Mouse (Mus musculus) neural tube, embryonic 13.5 days (tissue): ENCODE measurements around the gene Borcs7. TPM values are rescaled to one million over a fixed set of nuclear protein-coding genes. Genes with fewer than 3 reads are reported as not detected.
A peak's percentile ranks its signal among the peaks of the same experiment; 100 is the strongest.

Experiments
- ATAC-seq: fragments of 200-750 bp; cut with Nextera tagmentation; 2 replicates; pipeline ENCODE4 v1.8.0; 2017; ENCODE audit warnings: low read depth, mild to moderate bottlenecking, moderate TSS enrichment, moderate library complexity
- H3K27ac ChIP-seq: fragments of 300-500 bp; sonication (generic); replicated peaks from 2 replicates; pipeline ENCODE4 v1.5.1; 2015; ENCODE audit warnings: moderate library complexity, mild to moderate bottlenecking, inconsistent platforms
- H3K27me3 ChIP-seq: fragments of 300-500 bp; sonication (generic); 2 replicates; pipeline ENCODE4 v1.6.1; 2015; ENCODE audit warnings: mild to moderate bottlenecking, inconsistent platforms
- H3K36me3 ChIP-seq: fragments of 300-500 bp; sonication (generic); 2 replicates; pipeline ENCODE4 v1.6.1; 2015; ENCODE audit warnings: mild to moderate bottlenecking, inconsistent platforms
- H3K4me1 ChIP-seq: fragments of 300-500 bp; sonication (generic); replicated peaks from 2 replicates; pipeline ENCODE4 v1.6.1; 2015; ENCODE audit warnings: inconsistent platforms
- H3K4me2 ChIP-seq: fragments of 300-500 bp; sonication (generic); 2 replicates; pipeline ENCODE4 v1.6.1; 2015; ENCODE audit warnings: inconsistent platforms, mild to moderate bottlenecking, moderate library complexity
- H3K4me3 ChIP-seq: fragments of 300-500 bp; sonication (generic); 2 replicates; pipeline ENCODE4 v1.5.1; 2015; ENCODE audit warnings: mild to moderate bottlenecking, inconsistent platforms
- H3K9ac ChIP-seq: fragments of 300-500 bp; sonication (generic); 2 replicates; pipeline ENCODE4 v1.6.1; 2015; ENCODE audit warnings: moderate library complexity, mild to moderate bottlenecking, inconsistent platforms
- H3K9me3 ChIP-seq: fragments of 300-500 bp; sonication (generic); 2 replicates; pipeline ENCODE4 v1.6.1; 2016; ENCODE audit warnings: inconsistent platforms
- WGBS: fragments of 180-500 bp; shearing (Covaris S2); methylation state at CpG from one replicate; pipeline ENCODE4 v1.1.7; 2015; 5-methylcytosine and 5-hydroxymethylcytosine counted together
- polyA plus RNA-seq: library from polyadenylated mRNA; unstranded; fragments of >200 nt; fragmentation: Nextera tagmentation; extraction: Ambion mirVana; gene quantifications from 2 replicates; pipeline ENCODE4 v1.2.1, GENCODE M21; 2015

The Borcs7 gene
- polyA plus RNA-seq, 1 experiment from 2014 or later: 21.6 TPM

- H3K9ac ChIP-seq: no peak overlapping the region
- H3K27me3 ChIP-seq: no peaks in the 10 kb centered on the region
- no peaks in the 10 kb centered on the region for H3K9me3 ChIP-seq
- no peak overlapping the region for H3K4me3 ChIP-seq
- no peak overlapping the region for H3K4me2 ChIP-seq
- WGBS: 92% methylated on average over 10 of the region's 10 CpGs
- no peaks in the 10 kb centered on the region for H3K36me3 ChIP-seq
- no peak for ATAC-seq
- H3K27ac ChIP-seq: no peak overlapping the region
- H3K4me1 ChIP-seq: peaks cover 6% of the 10 kb centered on the region
Observed at GRCm38 (mm10) chr19:46668263-46668662, 21.4 kb upstream of the Borcs7 start.

DNA sequence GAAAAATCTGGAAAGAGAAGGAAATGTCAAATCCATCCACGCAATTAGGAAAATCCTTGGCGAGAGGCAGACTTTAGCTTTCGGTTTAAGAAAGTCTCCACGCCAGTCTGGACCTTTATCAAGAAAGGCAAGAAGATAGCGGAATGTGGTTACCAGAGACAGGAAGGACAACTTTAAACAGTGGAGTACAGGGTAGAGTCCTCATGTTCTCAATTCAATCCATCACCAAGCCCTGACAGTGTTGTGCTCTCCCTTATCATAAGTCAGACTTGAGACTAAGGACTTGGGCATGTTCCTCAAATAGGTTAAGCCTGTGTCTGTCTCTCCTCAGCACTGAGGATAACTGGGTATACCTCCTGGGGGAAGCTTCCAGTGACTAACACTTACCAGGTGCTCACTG is 19.9 kb upstream of the Borcs7 start:
- Histone ChIP-seq H3K36me3 (no peaks in the 10 kb centered on the region), H3K9me3 (no peaks in the 10 kb centered on the region), H3K27ac (no peak overlapping the region), H3K9ac (no peak overlapping the region), H3K27me3 (no peaks in the 10 kb centered on the region), H3K4me3 (no peak overlapping the region), H3K4me2 (no peak overlapping the region), H3K4me1 (peaks cover 6% of the 10 kb centered on the region)
- ATAC-seq: no peak
- 89% methylated on average over 5 of the region's 5 CpGs for WGBS

DNA sequence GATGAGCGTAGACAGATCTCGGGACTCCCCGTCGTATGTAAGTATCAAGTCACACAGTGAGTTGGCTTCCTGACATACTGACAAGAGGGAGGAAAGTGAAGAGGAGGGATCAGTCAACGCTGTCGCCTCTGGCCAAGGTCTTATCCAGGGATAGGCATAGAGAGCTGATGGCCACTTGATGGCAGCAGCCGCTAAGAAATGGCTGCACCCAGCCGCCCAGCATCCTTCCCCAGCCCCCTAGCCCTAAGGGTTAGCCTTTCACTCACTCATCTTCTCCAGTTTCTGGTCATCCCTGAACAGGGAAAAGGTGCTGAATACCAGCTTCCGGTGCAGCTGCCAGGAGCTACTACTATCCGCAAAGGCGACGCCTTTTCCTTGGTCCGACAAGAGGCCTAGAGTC is 19.0 kb upstream of the Borcs7 start:
- peak; percentile 81; the same call in 1 of the 2 replicates for ATAC-seq
- 35% methylated on average over 13 of the region's 13 CpGs for WGBS
- Histone ChIP-seq H3K4me2 (no peak overlapping the region), H3K27ac (no peak overlapping the region), H3K9me3 (no peaks in the 10 kb centered on the region), H3K36me3 (no peaks in the 10 kb centered on the region), H3K27me3 (no peaks in the 10 kb centered on the region), H3K4me3 (no peak overlapping the region), H3K4me1 (no peaks in the 10 kb centered on the region), H3K9ac (no peak overlapping the region)

DNA sequence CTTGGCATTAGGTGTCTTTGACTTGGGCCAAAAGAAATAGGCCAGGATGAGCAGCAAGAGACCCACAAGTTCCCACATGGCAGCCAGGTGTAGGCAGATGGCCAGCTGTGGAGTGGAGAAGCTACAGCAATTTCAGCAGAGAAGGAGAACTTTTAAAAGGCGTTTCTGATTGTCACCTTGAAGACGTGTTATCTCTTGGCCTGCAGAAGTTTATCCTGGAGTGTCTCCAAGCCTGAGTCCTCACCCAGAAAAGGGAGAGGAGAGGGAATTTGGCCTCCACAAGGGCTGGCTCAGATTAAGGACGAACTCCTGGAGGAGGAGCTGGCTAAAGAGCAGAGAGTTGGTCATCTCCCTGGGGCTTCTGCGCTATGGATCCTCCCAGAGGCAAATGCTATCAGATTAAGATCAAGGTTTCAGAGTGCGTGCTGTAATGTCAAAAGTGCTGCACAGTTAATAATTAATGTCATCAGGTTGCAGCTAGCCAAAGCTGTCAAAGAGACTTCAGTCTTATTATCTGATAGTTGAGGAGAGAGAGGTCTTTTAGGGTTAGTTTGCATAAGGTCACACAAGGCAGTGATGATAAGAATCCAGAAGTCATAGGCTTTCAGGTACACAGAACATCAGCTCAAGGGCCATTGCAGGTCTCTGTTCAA is 16.8 kb upstream of the Borcs7 start, which contains the start of gene Cyp17a1:
Cyp17a1 (minus strand) TSS at position 407 of the 653 bp plus-strand sequence.
- no peak for ATAC-seq
- no peaks in the 10 kb centered on the region for H3K27me3 ChIP-seq
- H3K4me1 ChIP-seq: no peaks in the 10 kb centered on the region
- no peak within 1 kb of the TSS for H3K27ac ChIP-seq
- H3K4me3 ChIP-seq: no peak within 1 kb of the TSS
- no peaks in the 10 kb centered on the region for H3K36me3 ChIP-seq
- H3K9me3 ChIP-seq: no peaks in the 10 kb centered on the region
- no peak within 1 kb of the TSS for H3K9ac ChIP-seq
- no peak within 1 kb of the TSS for H3K4me2 ChIP-seq
- 74% methylated on average over 5 of the region's 5 CpGs for WGBS

- ATAC-seq: no peak
- no peak overlapping the region for H3K27ac ChIP-seq
Observed at GRCm38 (mm10) chr19:46675641-46676040, 14.1 kb upstream of the Borcs7 start.

DNA sequence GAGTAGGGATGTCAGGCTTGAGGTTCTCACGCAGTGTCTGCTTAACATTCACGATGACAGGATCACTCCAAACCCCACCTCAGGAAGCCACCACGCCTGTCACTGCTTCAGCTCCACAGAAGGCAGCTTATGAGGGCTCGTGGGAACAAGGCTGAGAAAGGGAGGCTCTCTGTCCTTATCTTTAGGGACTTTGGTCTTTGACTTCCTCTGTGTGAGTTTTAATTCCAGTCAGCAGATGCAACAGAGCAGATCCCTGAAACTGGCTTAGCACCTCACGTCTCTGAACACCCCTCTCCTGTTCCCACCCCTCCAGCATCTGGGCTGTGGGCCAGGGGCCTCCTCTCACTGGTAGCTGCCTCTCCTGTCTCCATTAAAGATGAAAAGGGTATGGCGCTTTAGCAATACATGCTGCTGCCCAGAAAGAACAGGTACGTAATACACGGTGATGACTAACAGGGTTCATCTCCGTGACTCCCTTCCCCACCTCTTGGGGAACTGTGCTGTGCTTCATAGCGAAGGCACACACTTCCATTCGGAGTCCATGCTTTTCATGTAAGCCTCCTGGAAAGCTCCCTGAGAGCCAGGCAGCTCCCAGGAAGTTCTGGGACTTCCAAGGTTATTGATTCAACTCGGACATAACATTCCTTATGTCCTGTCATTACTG is 9.9 kb upstream of the Borcs7 start:
- no peak overlapping the region for H3K9ac ChIP-seq
- no peak overlapping the region for H3K4me3 ChIP-seq
- no peaks in the 10 kb centered on the region for H3K4me1 ChIP-seq
- H3K36me3 ChIP-seq: no peaks in the 10 kb centered on the region
- H3K4me2 ChIP-seq: no peak overlapping the region
- no peak overlapping the region for H3K27ac ChIP-seq
- WGBS: 70% methylated on average over 12 of the region's 12 CpGs
- ATAC-seq: no peak
- no peaks in the 10 kb centered on the region for H3K27me3 ChIP-seq
- H3K9me3 ChIP-seq: no peaks in the 10 kb centered on the region

More at GRCm38 (mm10) chr19:46675641-46676040, 14.1 kb upstream of the Borcs7 start:
- WGBS: 87% methylated on average over 3 of the region's 3 CpGs
- H3K4me1 ChIP-seq: no peaks in the 10 kb centered on the region
- H3K4me2 ChIP-seq: no peak overlapping the region
- H3K4me3 ChIP-seq: no peak overlapping the region
- no peaks in the 10 kb centered on the region for H3K27me3 ChIP-seq
- H3K36me3 ChIP-seq: no peaks in the 10 kb centered on the region
- H3K9ac ChIP-seq: no peak overlapping the region
- H3K9me3 ChIP-seq: no peaks in the 10 kb centered on the region

DNA sequence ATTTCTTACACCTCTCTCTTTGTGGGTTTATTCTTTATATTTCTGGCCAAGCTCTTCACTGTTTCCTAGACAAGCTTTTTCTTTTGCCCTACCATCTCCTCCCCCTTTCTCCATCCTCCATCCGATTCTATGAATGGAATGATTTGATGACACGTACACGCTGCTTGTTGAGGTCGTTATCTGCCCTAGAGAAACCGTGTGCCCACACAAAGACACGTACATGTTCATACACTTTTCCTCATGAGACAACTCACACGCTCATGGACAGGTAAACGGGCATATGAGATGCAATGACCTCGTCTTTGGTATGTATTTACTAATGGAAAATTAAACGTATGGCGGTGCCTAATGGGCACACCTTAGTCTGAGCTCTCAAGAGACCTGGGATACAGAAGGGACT is 681 bp downstream of the Borcs7 start:
- 79% methylated on average over 11 of the region's 11 CpGs for WGBS
- Histone ChIP-seq H3K36me3 (peaks cover 7% of the 10 kb centered on the region; the same call in 1 of the 2 replicates), H3K9ac (peak overlapping the region; percentile 82), H3K4me1 (peaks cover 13% of the 10 kb centered on the region), H3K4me2 (peak overlapping the region; percentile 63), H3K4me3 (peak overlapping the region; percentile 64), H3K27me3 (no peaks in the 10 kb centered on the region), H3K27ac (peak overlapping the region; percentile 82), H3K9me3 (no peaks in the 10 kb centered on the region)
- peak; percentile 41 for ATAC-seq

DNA sequence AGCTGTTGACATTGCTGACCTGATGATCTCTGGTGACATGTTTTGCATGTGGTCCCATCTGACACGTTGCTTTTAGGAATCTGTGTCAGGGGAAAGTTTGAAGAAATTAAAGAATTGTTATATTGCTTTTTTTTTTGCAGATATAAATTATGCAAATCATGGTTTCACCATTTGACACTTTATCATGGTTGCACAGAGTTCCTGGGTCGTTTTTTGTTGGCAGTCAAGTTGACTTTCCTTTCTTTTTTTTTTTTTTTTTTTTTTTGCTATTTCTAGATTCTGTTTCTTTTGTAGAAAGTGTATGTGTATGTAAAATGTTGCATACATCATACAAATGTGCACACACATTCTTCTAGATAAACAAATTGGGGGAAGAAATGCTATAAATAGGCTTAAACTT is 1.4 kb downstream of the Borcs7 start:
- H3K4me1 ChIP-seq: peaks cover 13% of the 10 kb centered on the region
- peak overlapping the region; percentile 63; the same call in 1 of the 2 replicates for H3K4me2 ChIP-seq
- no peak overlapping the region for H3K9ac ChIP-seq
- no peaks in the 10 kb centered on the region for H3K27me3 ChIP-seq
- no peaks in the 10 kb centered on the region for H3K9me3 ChIP-seq
- H3K27ac ChIP-seq: no peak overlapping the region
- ATAC-seq: no peak
- no peak overlapping the region for H3K4me3 ChIP-seq
- WGBS: 74% methylated on average over 2 of the region's 2 CpGs
- H3K36me3 ChIP-seq: peaks cover 7% of the 10 kb centered on the region; the same call in 1 of the 2 replicates

DNA sequence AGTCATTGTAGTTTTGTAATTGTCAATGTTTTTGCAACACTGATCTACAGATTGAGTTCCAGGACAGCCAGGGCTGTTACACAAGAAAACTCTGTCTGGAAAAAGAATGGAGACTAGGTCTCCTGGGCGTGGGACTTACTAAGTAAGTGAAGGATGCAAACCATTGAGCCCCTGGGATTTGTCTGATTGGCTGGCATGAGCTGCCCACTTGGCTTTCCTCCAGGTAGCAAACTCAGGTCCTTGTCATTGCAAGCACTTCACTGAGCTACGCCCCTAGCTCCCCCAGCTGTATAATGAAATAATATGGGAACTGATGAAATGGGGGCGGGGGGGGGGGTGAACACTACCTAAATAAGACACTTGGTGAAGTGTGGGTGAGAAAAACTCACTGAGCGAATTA is 3.4 kb downstream of the Borcs7 start:
- no peak overlapping the region for H3K27ac ChIP-seq
- no peak overlapping the region for H3K4me2 ChIP-seq
- no peak overlapping the region for H3K9ac ChIP-seq
- WGBS: 79% methylated on average over 4 of the region's 4 CpGs
- no peak for ATAC-seq
- H3K4me1 ChIP-seq: peaks cover 13% of the 10 kb centered on the region
- H3K4me3 ChIP-seq: no peak overlapping the region
- no peaks in the 10 kb centered on the region for H3K9me3 ChIP-seq
- no peaks in the 10 kb centered on the region for H3K27me3 ChIP-seq
- H3K36me3 ChIP-seq: peaks cover 11% of the 10 kb centered on the region; the same call in 1 of the 2 replicates

DNA sequence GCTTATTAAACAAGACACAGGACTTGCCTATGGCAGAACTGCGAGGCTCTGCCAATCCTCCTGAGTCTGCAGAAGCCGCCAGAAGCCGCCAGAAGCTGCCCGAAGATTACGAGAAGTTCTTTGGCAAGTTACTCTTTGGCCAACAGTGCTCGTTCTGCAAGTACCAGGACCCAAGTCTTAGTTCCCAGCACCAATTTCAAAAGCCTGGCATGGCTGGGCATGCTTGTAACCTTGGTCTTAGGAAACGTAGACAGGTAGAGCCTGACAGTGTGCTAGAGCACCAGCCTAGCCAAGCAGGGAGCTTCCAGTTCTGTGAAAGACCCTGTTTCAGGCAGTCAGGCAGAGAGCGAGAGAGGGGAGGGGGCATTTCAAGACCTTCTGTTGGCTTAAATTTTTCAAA is 6.8 kb downstream of the Borcs7 start:
- Histone ChIP-seq H3K4me2 (no peak overlapping the region), H3K9me3 (no peaks in the 10 kb centered on the region), H3K4me1 (no peaks in the 10 kb centered on the region), H3K4me3 (no peak overlapping the region), H3K27ac (no peak overlapping the region), H3K9ac (no peak overlapping the region), H3K27me3 (no peaks in the 10 kb centered on the region), H3K36me3 (peaks cover 17% of the 10 kb centered on the region)
- 97% methylated on average over 8 of the region's 8 CpGs for WGBS
- no peak for ATAC-seq

DNA sequence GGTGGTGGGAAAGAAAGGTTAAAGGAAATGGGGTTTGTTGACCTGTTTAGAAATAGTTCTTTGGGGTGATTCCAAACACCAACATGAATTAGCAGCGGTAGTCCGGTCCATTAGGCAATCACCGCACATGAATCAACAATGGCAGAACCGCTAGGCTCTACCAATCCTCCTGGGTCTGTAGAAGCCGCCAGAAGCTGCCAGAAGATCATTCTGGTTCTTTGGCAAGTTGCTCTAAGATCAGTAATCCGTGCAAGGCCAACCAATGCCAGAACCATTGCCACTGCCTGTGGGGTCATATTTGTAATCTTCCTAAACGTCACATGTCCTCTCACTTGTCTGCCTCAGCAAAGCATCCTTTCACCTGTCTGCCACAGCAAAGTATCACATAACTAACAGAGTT is 7.2 kb downstream of the Borcs7 start:
- Histone ChIP-seq H3K4me3 (no peak overlapping the region), H3K9me3 (no peaks in the 10 kb centered on the region), H3K27me3 (no peaks in the 10 kb centered on the region), H3K4me2 (no peak overlapping the region), H3K27ac (no peak overlapping the region), H3K36me3 (peaks cover 17% of the 10 kb centered on the region), H3K4me1 (no peaks in the 10 kb centered on the region), H3K9ac (no peak overlapping the region)
- 90% methylated on average over 7 of the region's 7 CpGs for WGBS
- ATAC-seq: no peak

DNA sequence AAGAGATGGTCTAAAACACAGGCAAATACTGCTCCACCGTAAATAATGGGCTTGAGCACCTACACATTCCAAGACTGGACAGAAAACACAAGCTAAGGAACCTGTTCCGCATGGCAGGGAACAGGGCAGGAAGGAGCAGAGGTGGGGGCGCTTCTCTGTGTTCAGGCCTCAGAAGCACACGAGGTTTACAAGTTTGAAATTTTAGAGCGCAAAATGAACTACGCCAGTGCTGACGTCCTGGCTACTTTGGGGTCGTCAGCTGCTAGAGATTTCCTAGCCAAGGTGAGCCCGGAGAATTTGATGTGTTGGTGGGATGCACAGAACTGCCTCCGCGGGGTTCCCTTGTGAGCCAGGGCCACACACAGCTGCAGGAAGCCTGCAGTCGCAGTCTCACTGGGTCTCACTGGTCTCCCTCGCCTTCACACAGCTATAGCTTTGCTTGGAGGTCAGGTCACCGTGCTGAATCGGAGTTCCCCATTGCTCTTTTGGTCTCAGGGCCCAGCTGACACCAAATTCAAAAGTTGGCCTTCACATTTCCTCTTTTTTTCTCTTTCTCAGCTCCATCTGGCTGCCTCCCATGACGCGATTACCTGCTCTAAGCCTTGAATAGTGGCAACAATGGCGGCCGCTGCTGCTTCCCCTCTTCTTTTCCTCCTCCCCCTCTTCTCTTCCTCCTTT is 8.3 kb downstream of the Borcs7 start:
- no peak overlapping the region for H3K27ac ChIP-seq
- H3K27me3 ChIP-seq: no peaks in the 10 kb centered on the region
- H3K36me3 ChIP-seq: peaks cover 17% of the 10 kb centered on the region
- H3K9me3 ChIP-seq: no peaks in the 10 kb centered on the region
- H3K4me3 ChIP-seq: no peak overlapping the region
- ATAC-seq: no peak
- no peaks in the 10 kb centered on the region for H3K4me1 ChIP-seq
- WGBS: 53% methylated on average over 19 of the region's 19 CpGs
- H3K9ac ChIP-seq: no peak overlapping the region
- no peak overlapping the region for H3K4me2 ChIP-seq
